Mouse (Mus musculus) testis, adult 2 months (tissue): Measurements from ENCODE around the gene Zfp119b.

Experiments used
- CTCF ChIP-seq: fragments of 200-500 bp; IDR thresholded peaks from 2 replicates; pipeline ENCODE4 v1.5.1; 2012; ENCODE audit warnings: low read depth, mild to moderate bottlenecking, inconsistent platforms, low read length, moderate library complexity; ENCODE audit not compliant: control insufficient read depth, insufficient read depth, insufficient replicate concordance
- POLR2A ChIP-seq: fragments of 200-500 bp; IDR thresholded peaks from 2 replicates; pipeline ENCODE4 v1.6.1; 2012; ENCODE audit warnings: low read depth, mild to moderate bottlenecking, inconsistent platforms, low read length, moderate library complexity; ENCODE audit not compliant: control insufficient read depth

DNA sequence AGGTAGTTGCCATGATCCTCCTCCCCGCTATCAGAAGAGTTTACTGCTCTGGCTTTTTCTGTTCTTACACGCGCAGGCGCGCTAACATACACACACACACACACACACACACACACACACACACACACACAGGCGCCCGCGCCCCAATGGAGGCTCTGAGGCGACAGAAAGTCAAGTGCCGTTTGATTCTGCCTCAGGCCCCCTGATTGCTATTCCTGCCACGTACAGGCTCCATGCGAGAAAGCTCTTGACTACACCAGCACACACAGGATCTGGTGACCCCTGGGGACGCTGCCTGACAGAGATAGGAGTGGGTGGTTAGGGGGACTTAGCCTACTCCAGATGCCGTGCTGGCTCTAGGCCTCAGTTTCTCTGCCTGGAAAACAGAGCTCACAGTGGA, 20.3 kb upstream of the Zfp119b start:
- TF ChIP-seq CTCF: no peak
- no peak for TF ChIP-seq POLR2A
